Mouse (Mus musculus): ENCODE measurements at regions not wholly inside any gene's neighbourhood (a gene's known extent, or its start where the extent isn't known, plus 50 kb on each side); places are given as distances from the start of the nearest gene placed in this dataset.

DNA sequence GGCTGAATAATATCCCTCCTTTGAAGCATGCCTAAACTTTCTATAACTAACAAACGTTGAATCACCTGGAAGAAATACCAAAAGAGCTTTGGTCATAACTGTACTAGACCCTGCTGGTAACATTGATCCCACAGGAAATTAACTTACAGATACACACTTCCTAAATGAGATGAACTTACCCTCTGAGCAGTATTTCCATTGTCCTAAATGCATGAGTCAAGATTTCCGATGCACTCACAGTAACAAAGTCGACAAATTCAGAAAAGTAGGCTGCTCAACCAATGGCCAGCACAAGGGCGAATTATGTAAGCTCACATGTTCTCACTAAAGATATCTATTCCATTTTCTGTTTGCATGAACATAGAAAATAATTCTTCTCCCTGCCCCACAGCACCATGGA is 57.4 kb upstream of the Parp8 start:
- TF ChIP-seq POLR2A (IDR thresholded peaks at IDR 0.05; ENCODE audit: low read depth, low read length) (no peak), CTCF (IDR thresholded peaks at IDR 0.05; ENCODE audit: extremely low read depth, insufficient read depth, insufficient read length, insufficient replicate concordance) (no peak)
